Mouse (Mus musculus): ENCODE data around the gene Klhl10. TPM values are rescaled to one million over a fixed set of nuclear protein-coding genes. Genes with fewer than 3 reads are reported as not detected.
A peak's percentile ranks its signal among the peaks of the same experiment; 100 is the strongest.

Klhl10 gene
- polyA plus RNA-seq, 1 experiment: 0.52 TPM

GRCm38 (mm10) chr11:100406995-100407705 is 34.6 kb upstream of the Klhl10 start:
- Histone ChIP-seq H3K27ac (ENCODE audit: insufficient read depth, low read length) (no peak overlapping the region), H3K4me1 (ENCODE audit: control insufficient read depth, insufficient read depth, low read length) (no peaks in the 10 kb centered on the region), H3K4me3 (ENCODE audit: insufficient read depth, low read length) (no peak overlapping the region)
- TF ChIP-seq CTCF (IDR thresholded peaks at IDR 0.05; ENCODE audit: extremely low read depth, insufficient read depth, low read length): no peak
- no peak for TF ChIP-seq POLR2A (IDR thresholded peaks at IDR 0.05; ENCODE audit: extremely low read depth, insufficient read depth, low read length)

GRCm38 (mm10) chr11:100408076-100408834 is 33.5 kb upstream of the Klhl10 start:
- H3K4me1 ChIP-seq (ENCODE audit: control insufficient read depth, insufficient read depth, low read length): no peaks in the 10 kb centered on the region
- H3K4me3 ChIP-seq (ENCODE audit: insufficient read depth, low read length): no peak overlapping the region
- peak; percentile 65 for TF ChIP-seq CTCF (IDR thresholded peaks at IDR 0.05; ENCODE audit: extremely low read depth, insufficient read depth, low read length)
- no peak for TF ChIP-seq POLR2A (IDR thresholded peaks at IDR 0.05; ENCODE audit: extremely low read depth, insufficient read depth, low read length)
- no peak overlapping the region for H3K27ac ChIP-seq (ENCODE audit: insufficient read depth, low read length)

DNA sequence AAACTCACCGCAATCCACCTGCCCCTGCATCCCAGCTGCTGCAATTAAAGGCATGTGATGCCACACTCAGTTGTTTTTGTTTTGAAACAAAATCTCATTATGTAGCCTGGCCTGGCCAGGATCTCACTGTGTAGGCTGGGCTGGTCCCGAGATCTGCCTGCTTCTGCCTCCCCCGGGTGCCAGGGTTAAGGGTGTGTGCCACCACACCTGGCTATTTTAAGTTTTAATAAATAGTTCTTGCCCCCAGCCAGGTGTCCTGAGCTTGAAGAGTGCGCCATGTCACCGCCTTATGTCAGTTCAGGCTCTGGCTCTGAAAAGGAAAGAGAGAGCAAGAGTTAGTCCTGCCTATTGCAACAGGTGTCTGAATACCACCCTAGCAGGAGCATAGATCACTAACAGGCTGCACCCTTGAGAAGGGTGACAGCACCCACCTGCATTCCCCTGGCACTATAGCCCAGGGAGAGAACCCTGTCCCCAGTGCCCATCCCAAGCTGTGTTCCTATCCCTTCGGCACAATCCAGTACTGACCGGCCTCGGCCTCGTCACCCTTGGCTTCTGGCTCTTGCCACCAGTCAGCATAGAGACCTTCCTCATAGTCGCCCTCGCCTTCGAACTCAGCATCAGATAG is 32.8 kb upstream of the Klhl10 start:
- H3K27ac ChIP-seq (ENCODE audit: insufficient read depth, low read length): no peak overlapping the region

GRCm38 (mm10) chr11:100409686-100410085 is 32.0 kb upstream of the Klhl10 start:
- Histone ChIP-seq H3K4me3 (ENCODE audit: insufficient read depth, low read length) (no peak overlapping the region), H3K4me1 (ENCODE audit: control insufficient read depth, insufficient read depth, low read length) (no peaks in the 10 kb centered on the region), H3K27ac (ENCODE audit: insufficient read depth, low read length) (no peak overlapping the region)
- no peak for TF ChIP-seq CTCF (IDR thresholded peaks at IDR 0.05; ENCODE audit: extremely low read depth, insufficient read depth, low read length)
- TF ChIP-seq POLR2A (IDR thresholded peaks at IDR 0.05; ENCODE audit: extremely low read depth, insufficient read depth, low read length): no peak

More for the DNA sequence above, 32.8 kb upstream of the Klhl10 start:
- Histone ChIP-seq H3K4me3 (ENCODE audit: insufficient read depth, low read length) (no peak overlapping the region), H3K4me1 (ENCODE audit: control insufficient read depth, insufficient read depth, low read length) (no peaks in the 10 kb centered on the region)
- no peak for TF ChIP-seq POLR2A (IDR thresholded peaks at IDR 0.05; ENCODE audit: extremely low read depth, insufficient read depth, low read length)
- TF ChIP-seq CTCF (IDR thresholded peaks at IDR 0.05; ENCODE audit: extremely low read depth, insufficient read depth, low read length): no peak

GRCm38 (mm10) chr11:100411736-100412135 is 30.0 kb upstream of the Klhl10 start:
- no peak overlapping the region for H3K4me3 ChIP-seq (ENCODE audit: insufficient read depth, low read length)
- peak overlapping the region; percentile 18; the same call in 1 of the 2 replicates for H3K27ac ChIP-seq (ENCODE audit: insufficient read depth, low read length)
- TF ChIP-seq CTCF (IDR thresholded peaks at IDR 0.05; ENCODE audit: extremely low read depth, insufficient read depth, low read length): no peak
- no peaks in the 10 kb centered on the region for H3K4me1 ChIP-seq (ENCODE audit: control insufficient read depth, insufficient read depth, low read length)

- TF ChIP-seq CTCF (IDR thresholded peaks at IDR 0.05; ENCODE audit: extremely low read depth, insufficient read depth, low read length) (no peak), POLR2A (IDR thresholded peaks at IDR 0.05; ENCODE audit: extremely low read depth, insufficient read depth, low read length) (no peak)
- Histone ChIP-seq H3K4me1 (ENCODE audit: control insufficient read depth, insufficient read depth, low read length) (no peaks in the 10 kb centered on the region), H3K27ac (ENCODE audit: insufficient read depth, low read length) (no peak overlapping the region), H3K4me3 (ENCODE audit: insufficient read depth, low read length) (peak overlapping the region; percentile 70)
These were observed 28.2 kb upstream of the Klhl10 start for GRCm38 (mm10) chr11:100413541-100413940.

DNA sequence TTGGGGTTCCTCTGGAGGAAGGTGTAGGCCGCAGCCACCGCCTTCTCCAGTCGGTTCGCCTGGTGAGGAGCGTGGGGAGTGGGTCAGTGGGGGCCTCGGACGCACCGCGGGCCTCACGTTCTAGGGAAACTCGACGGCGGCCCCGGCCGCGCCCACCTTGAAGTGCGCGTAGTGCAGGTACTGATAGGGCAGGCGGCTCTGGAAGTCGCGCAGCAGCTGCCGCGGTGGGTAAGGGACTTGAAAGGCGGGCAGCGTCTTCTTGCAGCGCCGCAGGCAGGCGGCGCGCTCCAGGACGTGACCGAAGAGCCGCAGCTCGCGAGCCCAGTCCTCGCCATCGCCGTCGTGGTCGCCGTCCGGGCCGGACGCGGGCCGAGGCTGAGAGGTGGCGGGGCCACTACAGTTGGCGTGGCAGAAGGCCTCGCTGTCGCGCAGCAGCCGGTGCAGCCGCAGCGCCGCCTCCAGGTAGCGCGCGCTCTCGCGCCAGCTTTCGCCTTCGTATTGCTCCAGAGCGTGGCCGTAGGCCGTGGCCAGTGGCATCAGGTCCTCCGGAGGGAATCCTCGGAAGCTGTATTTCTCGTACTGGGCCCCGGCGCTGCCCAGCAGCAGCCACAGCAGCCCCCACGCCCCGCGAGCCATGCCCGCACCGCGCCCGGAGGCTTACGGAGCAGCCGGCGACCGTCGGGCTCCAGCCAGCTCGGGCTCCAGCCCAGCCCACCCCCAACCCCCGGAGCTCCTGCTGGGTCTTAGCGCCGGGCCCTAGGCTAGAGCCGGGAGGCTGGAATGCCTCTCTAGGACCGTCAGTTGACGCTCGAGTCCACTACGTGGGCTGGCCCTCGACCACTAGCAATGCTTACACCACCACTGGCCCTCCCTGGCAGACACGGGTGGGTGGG is 27.4 kb upstream of the Klhl10 start, which contains the start of gene P3h4:
Gene P3h4, minus strand, starts transcription at position 816 of the 893 bp plus-strand sequence.
- H3K27ac ChIP-seq (ENCODE audit: insufficient read depth, low read length): peak within 1 kb of the TSS; percentile 54; the same call in 1 of the 2 replicates
- peak within 1 kb of the TSS; percentile 70 for H3K4me3 ChIP-seq (ENCODE audit: insufficient read depth, low read length)
- no peak for TF ChIP-seq POLR2A (IDR thresholded peaks at IDR 0.05; ENCODE audit: extremely low read depth, insufficient read depth, low read length)
- peak; percentile 26; the same call in 1 of the 2 replicates for TF ChIP-seq CTCF (IDR thresholded peaks at IDR 0.05; ENCODE audit: extremely low read depth, insufficient read depth, low read length)
- no peaks in the 10 kb centered on the region for H3K4me1 ChIP-seq (ENCODE audit: control insufficient read depth, insufficient read depth, low read length)

DNA sequence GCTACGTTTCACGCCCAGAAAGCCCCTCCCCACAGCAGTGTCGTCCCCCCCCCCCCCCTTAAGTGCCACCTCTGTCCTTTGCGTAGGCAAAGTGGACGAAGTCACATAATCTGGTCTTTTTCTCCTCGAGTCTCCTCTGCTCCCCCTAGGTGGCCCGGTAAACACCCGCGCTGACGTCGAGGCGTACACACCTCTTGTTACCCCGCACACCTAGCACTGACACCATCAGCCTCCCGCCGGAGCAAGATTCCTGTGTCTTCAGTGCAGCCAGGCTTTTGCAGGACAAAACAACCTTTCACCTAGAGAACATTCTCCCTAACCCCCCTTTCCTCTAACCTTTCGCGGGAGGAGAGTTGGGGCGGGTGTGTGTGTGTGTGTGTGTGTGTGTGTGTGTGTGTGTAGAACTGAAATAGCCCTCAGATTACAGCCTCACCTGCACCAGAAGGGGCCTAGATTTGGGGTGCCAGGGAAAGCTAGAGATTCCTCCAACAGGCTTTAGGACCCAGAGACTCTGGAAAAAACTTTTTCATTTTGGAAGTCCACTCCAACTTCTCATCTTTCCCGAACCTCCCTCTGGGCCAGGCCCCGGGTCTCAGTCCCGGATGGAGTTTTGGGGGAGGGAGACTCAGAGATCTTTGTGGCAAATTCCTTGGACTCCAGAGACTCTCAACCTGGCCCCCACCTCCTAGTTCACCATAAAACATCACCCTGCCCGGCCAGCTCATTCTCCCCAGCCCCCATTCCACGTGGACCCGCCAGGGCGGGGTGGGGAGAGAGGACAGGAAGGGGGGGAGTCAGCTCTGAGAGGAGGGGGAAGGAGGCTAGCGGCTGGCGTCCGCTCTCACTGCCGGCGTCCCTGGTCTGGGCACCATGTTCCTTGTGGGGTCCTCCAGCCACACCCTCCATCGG is 26.5 kb upstream of the Klhl10 start, which contains the start of gene Fkbp10:
Gene Fkbp10, plus strand, starts transcription at position 784 of the 909 bp plus-strand sequence.
- Histone ChIP-seq H3K4me1 (ENCODE audit: control insufficient read depth, insufficient read depth, low read length) (no peaks in the 10 kb centered on the region), H3K27ac (ENCODE audit: insufficient read depth, low read length) (0 out of 2 replicates have a peak within 1 kb of the TSS, but pooled peaks have one; percentile 54), H3K4me3 (ENCODE audit: insufficient read depth, low read length) (peak within 1 kb of the TSS; percentile 70)
- TF ChIP-seq CTCF (IDR thresholded peaks at IDR 0.05; ENCODE audit: extremely low read depth, insufficient read depth, low read length): no peak
- no peak for TF ChIP-seq POLR2A (IDR thresholded peaks at IDR 0.05; ENCODE audit: extremely low read depth, insufficient read depth, low read length)

Measured in cortical plate, adult 2 months (tissue).